Mouse (Mus musculus): ENCODE data around the gene Agap2. TPM values are rescaled to one million over a fixed set of nuclear protein-coding genes. Genes with fewer than 3 reads are reported as not detected.

Gene Agap2
- polyA plus RNA-seq (2014; fragmentation: Nextera tagmentation; extraction: Ambion mirVana): 0.07 and 0.61 TPM in 2 replicates

DNA sequence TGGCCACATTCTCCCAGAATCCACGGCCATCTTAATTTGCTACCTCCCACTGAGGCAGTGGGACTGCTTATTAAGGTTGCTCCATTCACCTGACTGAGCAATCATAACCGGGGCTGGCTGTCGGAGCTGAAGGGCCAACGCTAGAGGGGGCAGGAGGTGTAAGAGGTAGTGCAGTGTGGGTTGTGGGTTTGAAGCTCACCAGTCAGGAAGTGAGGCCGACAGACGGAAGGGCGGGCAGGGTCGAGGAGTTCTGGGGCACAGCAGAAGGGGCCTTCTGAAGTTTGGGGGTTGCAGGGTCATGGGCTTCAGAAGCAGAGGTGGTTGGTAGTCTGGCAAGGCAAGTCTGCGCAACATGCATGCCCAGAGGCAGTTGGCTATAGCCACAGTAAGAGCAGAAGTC lies at the start of gene Agap2:
Gene Agap2 (plus strand): TSS at position 205 of the 400 bp plus-strand sequence.
- WGBS: 56% methylated on average over 9 of the region's 9 CpGs
- peaks cover 42% of the 10 kb centered on the region for H3K27me3 ChIP-seq (ENCODE audit: control insufficient read depth, insufficient read depth, low read length)
- H3K36me3 ChIP-seq (ENCODE audit: control insufficient read depth, insufficient read depth, low read length): no peaks in the 10 kb centered on the region

DNA sequence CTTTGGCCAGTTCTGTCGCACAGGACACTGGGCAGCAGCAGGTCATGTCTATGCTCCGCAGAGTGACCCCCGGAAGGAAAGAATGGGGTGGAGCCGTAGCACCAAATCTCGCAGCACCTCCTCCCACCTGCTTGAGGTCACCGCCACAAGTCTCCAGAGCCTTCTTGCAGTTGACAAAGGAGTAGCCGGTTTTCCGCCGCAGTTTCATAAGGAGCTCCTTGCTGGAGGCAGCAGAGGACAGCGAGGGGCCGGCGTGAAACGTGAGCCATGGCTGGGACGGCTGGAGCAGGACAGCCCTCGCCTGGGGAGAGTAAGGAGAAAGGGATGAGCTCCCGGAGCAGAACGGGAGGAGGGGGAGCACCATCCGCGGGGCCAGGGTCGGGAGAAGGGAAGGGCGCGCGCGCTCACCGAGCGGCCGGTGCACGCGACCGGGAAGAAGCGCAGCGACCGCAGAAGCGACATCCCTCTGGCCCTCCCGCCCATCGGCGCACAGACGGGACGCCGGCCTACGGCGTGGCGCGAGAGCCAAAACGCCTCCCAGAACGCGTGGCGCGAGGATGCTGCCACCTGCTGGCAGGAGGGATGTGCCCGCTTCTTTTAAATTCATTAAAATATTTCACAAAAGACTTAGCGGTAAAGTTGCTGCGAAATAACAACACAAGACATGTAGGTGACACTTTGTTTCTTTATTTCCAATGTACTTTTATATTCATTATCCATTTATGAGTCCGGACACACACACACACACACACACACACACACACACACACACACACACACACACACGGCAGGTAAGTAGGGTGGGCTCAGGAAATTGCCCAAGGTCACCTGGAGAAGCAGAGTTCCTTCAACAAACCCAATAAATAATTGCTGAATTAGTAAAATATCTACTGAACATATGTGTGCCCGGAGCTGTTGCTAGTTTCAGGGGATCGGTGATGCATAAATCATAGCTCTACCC lies 44.5 kb upstream of the Agap2 start, which contains the start of gene Tsfm:
Gene Tsfm (minus strand): TSS at position 505 of the 961 bp plus-strand sequence.
- Histone ChIP-seq H3K9ac (ENCODE audit: low read depth, low read length) (peak within 1 kb of the TSS; percentile 82), H3K4me1 (ENCODE audit: control insufficient read depth, insufficient read depth, low read length) (peaks cover 7% of the 10 kb centered on the region; the same call in 1 of the 2 replicates), H3K36me3 (ENCODE audit: control insufficient read depth, insufficient read depth, low read length) (peaks cover 36% of the 10 kb centered on the region), H3K27ac (ENCODE audit: low read depth, low read length) (peak within 1 kb of the TSS; percentile 72), H3K27me3 (ENCODE audit: control insufficient read depth, insufficient read depth, low read length) (no peaks in the 10 kb centered on the region), H3K4me2 (replicated peaks; ENCODE audit: low read depth, low read length) (peak within 1 kb of the TSS; percentile 60), H3K9me3 (ENCODE audit: control insufficient read depth, low read length) (no peaks in the 10 kb centered on the region), H3K4me3 (ENCODE audit: low read length) (peak within 1 kb of the TSS; percentile 59)
- 6% methylated on average over 47 of the region's 56 CpGs for WGBS
- ATAC-seq (ENCODE audit: low FRiP score, low TSS enrichment): peak; percentile 91

More for the DNA sequence above, at the start of gene Agap2:
- no peaks in the 10 kb centered on the region for H3K9me3 ChIP-seq (ENCODE audit: control insufficient read depth, low read length)
- no peak for ATAC-seq (ENCODE audit: low FRiP score, low TSS enrichment)
- no peak within 1 kb of the TSS for H3K4me2 ChIP-seq (replicated peaks; ENCODE audit: low read depth, low read length)
- H3K9ac ChIP-seq (ENCODE audit: low read depth, low read length): no peak within 1 kb of the TSS
- H3K4me1 ChIP-seq (ENCODE audit: control insufficient read depth, insufficient read depth, low read length): peaks cover 20% of the 10 kb centered on the region
- H3K4me3 ChIP-seq (ENCODE audit: low read length): no peak within 1 kb of the TSS
- no peak within 1 kb of the TSS for H3K27ac ChIP-seq (ENCODE audit: low read depth, low read length)

DNA sequence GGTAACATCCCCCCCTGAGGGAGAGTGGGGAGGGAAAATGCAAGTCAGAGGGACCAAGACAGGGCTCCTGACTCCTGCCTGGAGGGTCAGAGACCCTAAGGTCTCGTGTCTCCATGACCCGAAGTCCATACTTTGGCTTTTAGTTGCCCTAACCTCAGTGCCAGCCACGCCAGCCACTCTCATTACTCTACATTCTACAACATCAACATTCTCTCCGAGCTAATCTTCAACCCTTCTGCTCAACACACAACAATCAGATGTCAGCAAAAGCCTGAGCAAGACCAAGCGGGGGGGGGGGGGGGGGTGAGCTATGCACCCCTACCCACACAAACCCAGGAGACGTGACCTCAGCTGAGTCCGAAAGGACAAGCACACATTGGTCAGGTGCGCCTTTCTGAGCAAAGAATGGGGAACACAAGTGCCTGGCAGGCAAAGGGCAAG lies 41.8 kb upstream of the Agap2 start:
- H3K4me1 ChIP-seq (ENCODE audit: control insufficient read depth, insufficient read depth, low read length): peaks cover 7% of the 10 kb centered on the region; the same call in 1 of the 2 replicates
- WGBS: 88% methylated on average over 8 of the region's 8 CpGs
- no peaks in the 10 kb centered on the region for H3K27me3 ChIP-seq (ENCODE audit: control insufficient read depth, insufficient read depth, low read length)
- H3K27ac ChIP-seq (ENCODE audit: low read depth, low read length): no peak overlapping the region
- ATAC-seq (ENCODE audit: low FRiP score, low TSS enrichment): no peak
- no peaks in the 10 kb centered on the region for H3K9me3 ChIP-seq (ENCODE audit: control insufficient read depth, low read length)
- H3K9ac ChIP-seq (ENCODE audit: low read depth, low read length): no peak overlapping the region
- H3K4me2 ChIP-seq (replicated peaks; ENCODE audit: low read depth, low read length): no peak overlapping the region
- peaks cover 12% of the 10 kb centered on the region; the same call in 1 of the 2 replicates for H3K36me3 ChIP-seq (ENCODE audit: control insufficient read depth, insufficient read depth, low read length)
- no peak overlapping the region for H3K4me3 ChIP-seq (ENCODE audit: low read length)

DNA sequence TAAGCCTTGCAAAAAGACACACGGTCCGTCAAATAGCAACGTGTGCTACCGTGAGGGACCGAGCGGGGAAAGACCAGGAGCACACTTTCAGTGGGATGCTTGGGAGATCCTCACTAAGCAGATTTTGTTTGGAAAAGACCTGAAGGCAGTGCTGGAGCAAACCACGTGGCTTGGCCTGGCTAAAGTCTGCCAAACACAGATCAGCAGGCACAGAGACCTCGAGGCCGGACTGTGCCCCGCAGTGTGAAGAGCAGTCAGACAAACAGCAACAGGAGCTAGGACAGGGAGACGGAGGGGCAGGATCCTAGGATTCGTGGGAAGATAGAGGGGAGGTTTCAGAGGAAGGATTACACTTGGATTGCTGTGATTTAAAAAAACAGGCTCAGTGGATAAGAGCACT lies 38.8 kb upstream of the Agap2 start:
- Histone ChIP-seq H3K4me3 (ENCODE audit: low read length) (no peak overlapping the region), H3K27me3 (ENCODE audit: control insufficient read depth, insufficient read depth, low read length) (peaks cover 3% of the 10 kb centered on the region; the same call in 1 of the 2 replicates), H3K27ac (ENCODE audit: low read depth, low read length) (no peak overlapping the region), H3K9ac (ENCODE audit: low read depth, low read length) (no peak overlapping the region), H3K4me2 (replicated peaks; ENCODE audit: low read depth, low read length) (no peak overlapping the region), H3K4me1 (ENCODE audit: control insufficient read depth, insufficient read depth, low read length) (no peaks in the 10 kb centered on the region), H3K9me3 (ENCODE audit: control insufficient read depth, low read length) (no peaks in the 10 kb centered on the region), H3K36me3 (ENCODE audit: control insufficient read depth, insufficient read depth, low read length) (no peaks in the 10 kb centered on the region)
- WGBS: 77% methylated on average over 12 of the region's 12 CpGs
- ATAC-seq (ENCODE audit: low FRiP score, low TSS enrichment): no peak

DNA sequence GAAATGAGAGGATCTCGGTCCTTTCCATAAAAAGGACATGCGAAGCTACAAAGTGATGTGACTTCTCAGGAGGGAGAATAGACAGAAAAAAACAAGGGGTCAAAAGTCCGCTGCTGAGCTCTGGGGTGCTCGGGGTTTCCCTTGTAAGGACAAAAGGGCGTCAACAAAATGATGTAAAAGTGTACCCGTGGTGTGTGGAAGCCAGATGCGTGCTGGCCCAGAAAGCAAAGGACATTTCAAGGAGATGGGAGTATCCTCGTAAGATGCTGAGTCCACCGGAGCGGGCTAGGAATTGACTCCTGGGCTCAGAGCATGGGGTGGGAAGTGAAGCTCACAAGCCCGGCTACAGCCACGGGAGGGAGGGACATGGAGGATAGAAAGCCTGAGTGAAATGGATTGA lies 37.4 kb upstream of the Agap2 start:
- Histone ChIP-seq H3K27me3 (ENCODE audit: control insufficient read depth, insufficient read depth, low read length) (peaks cover 3% of the 10 kb centered on the region; the same call in 1 of the 2 replicates), H3K27ac (ENCODE audit: low read depth, low read length) (no peak overlapping the region), H3K4me3 (ENCODE audit: low read length) (no peak overlapping the region), H3K4me1 (ENCODE audit: control insufficient read depth, insufficient read depth, low read length) (peaks cover 4% of the 10 kb centered on the region), H3K4me2 (replicated peaks; ENCODE audit: low read depth, low read length) (no peak overlapping the region), H3K9me3 (ENCODE audit: control insufficient read depth, low read length) (no peaks in the 10 kb centered on the region), H3K9ac (ENCODE audit: low read depth, low read length) (no peak overlapping the region), H3K36me3 (ENCODE audit: control insufficient read depth, insufficient read depth, low read length) (no peaks in the 10 kb centered on the region)
- 80% methylated on average over 12 of the region's 12 CpGs for WGBS
- no peak for ATAC-seq (ENCODE audit: low FRiP score, low TSS enrichment)

DNA sequence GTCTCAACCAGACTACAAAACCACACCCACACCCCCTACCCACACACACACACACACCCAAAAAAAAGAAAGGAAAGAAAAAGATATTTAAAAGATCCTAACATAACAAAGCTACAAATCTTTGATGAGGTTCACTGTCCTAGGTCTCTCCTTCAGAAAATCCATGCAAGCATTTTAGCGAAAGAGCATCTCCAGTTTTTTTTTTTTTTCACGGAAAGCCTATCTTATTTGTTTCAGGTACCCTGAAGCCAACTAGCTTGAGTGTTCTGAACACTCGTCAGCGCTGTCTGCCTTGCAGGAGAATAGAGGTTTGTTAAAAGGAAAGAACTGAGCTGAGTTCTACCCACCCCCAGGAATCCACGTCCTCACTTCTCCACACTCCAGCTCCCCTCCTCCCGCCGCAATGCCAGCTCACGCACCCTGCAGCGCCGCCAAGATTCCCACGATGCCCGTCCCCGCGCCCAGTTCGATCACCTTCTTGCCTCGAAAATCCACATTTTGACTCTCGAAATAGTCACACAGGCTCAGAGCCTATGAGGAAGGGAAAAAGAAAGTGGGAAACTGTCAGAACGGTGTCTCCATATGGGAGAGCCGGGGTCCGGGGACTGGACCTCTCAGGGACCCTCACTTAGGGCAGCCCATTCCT lies 34.4 kb upstream of the Agap2 start:
- peak overlapping the region; percentile 85 for H3K4me2 ChIP-seq (replicated peaks; ENCODE audit: low read depth, low read length)
- 2% methylated on average over 20 of the region's 20 CpGs for WGBS
- peak overlapping the region; percentile 77 for H3K9ac ChIP-seq (ENCODE audit: low read depth, low read length)
- peaks cover 11% of the 10 kb centered on the region for H3K4me1 ChIP-seq (ENCODE audit: control insufficient read depth, insufficient read depth, low read length)
- no peak overlapping the region for H3K27ac ChIP-seq (ENCODE audit: low read depth, low read length)
- H3K9me3 ChIP-seq (ENCODE audit: control insufficient read depth, low read length): no peaks in the 10 kb centered on the region
- H3K36me3 ChIP-seq (ENCODE audit: control insufficient read depth, insufficient read depth, low read length): peaks cover 16% of the 10 kb centered on the region; the same call in 1 of the 2 replicates
- peaks cover 3% of the 10 kb centered on the region; the same call in 1 of the 2 replicates for H3K27me3 ChIP-seq (ENCODE audit: control insufficient read depth, insufficient read depth, low read length)
- H3K4me3 ChIP-seq (ENCODE audit: low read length): peak overlapping the region; percentile 85
- no peak for ATAC-seq (ENCODE audit: low FRiP score, low TSS enrichment)

DNA sequence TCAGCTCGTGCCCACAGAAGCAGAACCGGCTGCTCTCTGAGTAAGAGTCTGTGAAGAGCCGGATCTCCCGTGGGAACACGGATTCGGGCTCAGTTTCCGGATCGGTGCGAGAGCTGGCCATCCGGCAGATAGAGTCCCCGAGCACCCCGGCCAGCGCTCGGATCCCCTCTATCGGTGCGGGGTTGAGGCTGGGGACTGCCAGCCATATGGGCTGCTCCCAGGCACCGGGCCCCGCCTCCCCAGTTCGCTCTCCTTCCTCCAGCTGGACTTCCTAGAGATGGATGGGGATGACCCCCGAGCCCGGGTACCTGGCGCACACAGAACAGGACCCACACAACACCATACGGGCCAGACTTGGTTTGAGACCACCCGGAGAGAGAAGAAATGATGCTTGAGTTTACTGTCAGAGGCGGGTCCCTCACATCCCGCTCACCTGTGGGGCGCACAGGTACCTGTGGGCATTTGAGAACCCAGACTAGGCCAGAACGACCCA lies 33.8 kb upstream of the Agap2 start, which contains the start of the genes Mettl1 and Eef1akmt3:
Gene Mettl1 (plus strand): TSS at position 141 of the 493 bp plus-strand sequence.
Gene Eef1akmt3 (minus strand): TSS at position 240 of the 493 bp plus-strand sequence.
- Histone ChIP-seq H3K27me3 (ENCODE audit: control insufficient read depth, insufficient read depth, low read length) (peaks cover 3% of the 10 kb centered on the region; the same call in 1 of the 2 replicates), H3K27ac (ENCODE audit: low read depth, low read length) (peak within 1 kb of the TSS; percentile 73; the same call in 1 of the 2 replicates), H3K4me3 (ENCODE audit: low read length) (peak within 1 kb of the TSS; percentile 85), H3K9me3 (ENCODE audit: control insufficient read depth, low read length) (no peaks in the 10 kb centered on the region), H3K4me1 (ENCODE audit: control insufficient read depth, insufficient read depth, low read length) (peaks cover 11% of the 10 kb centered on the region), H3K36me3 (ENCODE audit: control insufficient read depth, insufficient read depth, low read length) (peaks cover 16% of the 10 kb centered on the region), H3K4me2 (replicated peaks; ENCODE audit: low read depth, low read length) (peak within 1 kb of the TSS; percentile 85), H3K9ac (ENCODE audit: low read depth, low read length) (peak within 1 kb of the TSS; percentile 77)
- 0% methylated on average over 28 of the region's 28 CpGs for WGBS
- peak; percentile 75 for ATAC-seq (ENCODE audit: low FRiP score, low TSS enrichment)

DNA sequence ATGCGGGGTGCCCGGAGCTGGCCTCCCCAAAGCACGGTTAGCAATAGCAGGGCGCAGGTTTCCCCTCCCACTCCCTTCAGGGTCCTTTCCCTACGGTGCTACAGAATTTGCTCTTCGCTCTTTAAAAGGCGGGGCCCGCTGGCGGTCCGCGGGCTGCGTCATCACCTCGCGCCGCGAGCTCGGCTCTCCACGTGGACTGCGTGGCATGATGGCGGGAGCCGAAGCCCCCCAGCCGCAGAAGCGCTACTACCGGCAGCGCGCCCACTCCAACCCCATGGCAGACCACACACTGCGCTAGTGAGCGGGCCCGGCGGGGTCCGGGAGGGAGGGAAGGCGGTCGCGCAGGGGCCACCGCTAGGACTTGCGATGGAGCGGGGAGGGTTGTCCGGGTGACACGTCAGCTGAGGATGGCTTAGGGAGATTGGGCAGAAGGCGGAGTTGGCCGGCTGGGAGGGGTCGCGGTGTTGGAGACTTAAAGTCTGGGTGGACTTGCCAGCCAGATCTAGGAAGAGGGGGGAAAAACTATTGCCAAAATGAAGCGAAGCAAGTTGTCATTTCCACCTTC lies 33.2 kb upstream of the Agap2 start:
- under 1% methylated on average over 44 of the region's 44 CpGs for WGBS
- Histone ChIP-seq H3K4me1 (ENCODE audit: control insufficient read depth, insufficient read depth, low read length) (peaks cover 11% of the 10 kb centered on the region), H3K4me2 (replicated peaks; ENCODE audit: low read depth, low read length) (peak overlapping the region; percentile 85), H3K4me3 (ENCODE audit: low read length) (peak overlapping the region; percentile 85), H3K36me3 (ENCODE audit: control insufficient read depth, insufficient read depth, low read length) (peaks cover 16% of the 10 kb centered on the region), H3K9me3 (ENCODE audit: control insufficient read depth, low read length) (no peaks in the 10 kb centered on the region), H3K9ac (ENCODE audit: low read depth, low read length) (peak overlapping the region; percentile 77), H3K27me3 (ENCODE audit: control insufficient read depth, insufficient read depth, low read length) (peaks cover 3% of the 10 kb centered on the region; the same call in 1 of the 2 replicates), H3K27ac (ENCODE audit: low read depth, low read length) (peak overlapping the region; percentile 73; the same call in 1 of the 2 replicates)
- ATAC-seq (ENCODE audit: low FRiP score, low TSS enrichment): peak; percentile 86
